Mouse (Mus musculus): ENCODE data around the gene Mybphl.

DNA sequence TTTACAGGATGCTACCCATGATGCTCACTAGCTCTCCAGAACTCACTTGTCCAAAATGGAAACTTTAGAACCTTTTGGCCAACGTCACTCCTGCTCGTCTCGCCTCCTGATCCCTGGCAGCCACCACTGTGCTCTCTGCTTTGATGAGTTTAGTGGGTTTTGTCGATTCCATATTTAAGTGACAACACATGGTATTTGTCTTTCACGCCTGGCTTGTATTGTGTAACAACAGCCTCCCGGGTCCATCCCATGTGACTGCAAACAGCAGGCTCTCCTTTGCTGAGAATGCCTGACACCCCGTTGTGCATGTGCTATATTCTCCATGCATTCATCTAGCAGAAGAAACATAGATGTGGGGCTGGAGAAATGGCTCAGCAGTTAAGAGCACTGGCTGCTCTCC is 22.5 kb upstream of the Mybphl start:
- TF ChIP-seq CTCF (IDR thresholded peaks at IDR 0.05; ENCODE audit: low read depth) (no peak), EP300 (IDR thresholded peaks at IDR 0.05; ENCODE audit: low read depth) (no peak)
